Mouse (Mus musculus): ENCODE data around the gene Cdc26. TPM values are rescaled to one million over a fixed set of nuclear protein-coding genes. Genes with fewer than 3 reads are reported as not detected.

The Cdc26 gene
- polyA plus RNA-seq, 1 experiment: 54.3 TPM

DNA sequence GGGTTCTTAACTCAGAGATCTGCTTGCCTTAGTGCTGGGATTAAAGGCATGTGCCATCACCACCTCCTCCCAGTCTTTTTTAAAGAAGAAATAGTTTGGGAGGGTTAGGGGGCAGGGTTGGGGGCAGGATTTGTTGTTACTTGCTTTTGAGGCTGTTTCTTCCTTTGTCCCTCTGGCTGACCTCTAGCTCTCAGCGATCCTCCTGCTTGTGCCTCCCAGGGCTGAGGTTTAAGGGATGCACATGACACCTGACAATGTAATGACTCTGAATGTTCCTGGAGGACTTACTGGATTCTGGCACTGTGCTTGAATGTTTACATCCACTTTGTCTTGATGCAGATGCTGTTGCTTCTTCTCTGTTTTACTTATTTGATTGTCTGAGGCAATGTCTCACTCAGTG is 36.0 kb downstream of the Cdc26 start:
- H3K4me3 ChIP-seq (ENCODE audit: control insufficient read depth, insufficient read depth, low read length): no peak overlapping the region
- DNase-seq: no peak
- no peaks in the 10 kb centered on the region for H3K27me3 ChIP-seq (ENCODE audit: control insufficient read depth, insufficient read depth, low read length)
- TF ChIP-seq POLR2A (IDR thresholded peaks at IDR 0.05; ENCODE audit: control insufficient read depth, extremely low read depth, insufficient read depth, low read length, poor library complexity) (no peak), CTCF (IDR thresholded peaks at IDR 0.05; ENCODE audit: borderline replicate concordance, control insufficient read depth, extremely low read depth, insufficient read depth, low read length, poor library complexity) (no peak)
- WGBS: 92% methylated on average over 1 of the region's 1 CpGs
- H3K4me1 ChIP-seq (replicated peaks; ENCODE audit: control insufficient read depth, insufficient read depth, low read length): 0 out of 2 replicates have a peak, but pooled peaks cover 4% of the 10 kb centered on the region
- no peaks in the 10 kb centered on the region for H3K36me3 ChIP-seq (ENCODE audit: control insufficient read depth, insufficient read depth, low read length)
- H3K27ac ChIP-seq (ENCODE audit: control insufficient read depth, insufficient read depth, low read length): no peak overlapping the region

- Histone ChIP-seq H3K36me3 (ENCODE audit: control insufficient read depth, insufficient read depth, low read length) (no peaks in the 10 kb centered on the region), H3K4me1 (replicated peaks; ENCODE audit: control insufficient read depth, insufficient read depth, low read length) (0 out of 2 replicates have a peak, but pooled peaks cover 4% of the 10 kb centered on the region), H3K27me3 (ENCODE audit: control insufficient read depth, insufficient read depth, low read length) (no peaks in the 10 kb centered on the region), H3K27ac (ENCODE audit: control insufficient read depth, insufficient read depth, low read length) (no peak overlapping the region), H3K4me3 (ENCODE audit: control insufficient read depth, insufficient read depth, low read length) (no peak overlapping the region)
- DNase-seq: no peak
- WGBS: 90% methylated on average over 3 of the region's 3 CpGs
- TF ChIP-seq POLR2A (IDR thresholded peaks at IDR 0.05; ENCODE audit: control insufficient read depth, extremely low read depth, insufficient read depth, low read length, poor library complexity): no peak
- no peak for TF ChIP-seq CTCF (IDR thresholded peaks at IDR 0.05; ENCODE audit: borderline replicate concordance, control insufficient read depth, extremely low read depth, insufficient read depth, low read length, poor library complexity)
These were observed 39.4 kb downstream of the Cdc26 start for GRCm38 (mm10) chr4:62369091-62369490.

DNA sequence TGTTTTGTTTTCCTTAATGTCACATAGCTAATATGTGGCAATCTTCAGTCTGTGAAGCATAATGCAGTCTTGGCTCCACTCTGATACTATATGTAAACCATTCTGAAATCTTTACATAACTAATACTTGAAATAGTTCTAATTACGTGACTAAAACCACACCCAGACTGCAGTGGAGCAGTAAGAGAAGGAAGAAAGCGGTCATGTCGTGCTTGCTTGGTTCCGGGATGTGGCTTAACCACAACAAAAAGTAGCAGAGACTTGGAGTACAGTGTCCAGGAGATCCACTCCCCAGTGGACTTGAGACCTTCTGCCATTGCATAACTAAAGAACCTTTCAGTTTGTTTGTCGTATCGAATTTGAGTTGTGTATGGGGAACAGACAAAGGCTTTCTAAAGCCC is 40.9 kb downstream of the Cdc26 start:
- no peak overlapping the region for H3K4me3 ChIP-seq (ENCODE audit: control insufficient read depth, insufficient read depth, low read length)
- no peaks in the 10 kb centered on the region for H3K36me3 ChIP-seq (ENCODE audit: control insufficient read depth, insufficient read depth, low read length)
- WGBS: 48% methylated on average over 6 of the region's 6 CpGs
- H3K4me1 ChIP-seq (replicated peaks; ENCODE audit: control insufficient read depth, insufficient read depth, low read length): 0 out of 2 replicates have a peak, but pooled peaks cover 4% of the 10 kb centered on the region
- no peaks in the 10 kb centered on the region for H3K27me3 ChIP-seq (ENCODE audit: control insufficient read depth, insufficient read depth, low read length)
- no peak overlapping the region for H3K27ac ChIP-seq (ENCODE audit: control insufficient read depth, insufficient read depth, low read length)
- no peak for TF ChIP-seq CTCF (IDR thresholded peaks at IDR 0.05; ENCODE audit: borderline replicate concordance, control insufficient read depth, extremely low read depth, insufficient read depth, low read length, poor library complexity)
- TF ChIP-seq POLR2A (IDR thresholded peaks at IDR 0.05; ENCODE audit: control insufficient read depth, extremely low read depth, insufficient read depth, low read length, poor library complexity): no peak
- DNase-seq: no peak

GRCm38 (mm10) chr4:62366291-62366690 is 42.2 kb downstream of the Cdc26 start:
- no peak overlapping the region for H3K27ac ChIP-seq (ENCODE audit: control insufficient read depth, insufficient read depth, low read length)
- WGBS: 91% methylated on average over 4 of the region's 4 CpGs
- no peak for TF ChIP-seq POLR2A (IDR thresholded peaks at IDR 0.05; ENCODE audit: control insufficient read depth, extremely low read depth, insufficient read depth, low read length, poor library complexity)
- no peak for TF ChIP-seq CTCF (IDR thresholded peaks at IDR 0.05; ENCODE audit: borderline replicate concordance, control insufficient read depth, extremely low read depth, insufficient read depth, low read length, poor library complexity)
- no peaks in the 10 kb centered on the region for H3K27me3 ChIP-seq (ENCODE audit: control insufficient read depth, insufficient read depth, low read length)
- no peak overlapping the region for H3K4me3 ChIP-seq (ENCODE audit: control insufficient read depth, insufficient read depth, low read length)
- peaks cover 4% of the 10 kb centered on the region; the same call in 1 of the 2 replicates for H3K4me1 ChIP-seq (replicated peaks; ENCODE audit: control insufficient read depth, insufficient read depth, low read length)
- DNase-seq: no peak
- H3K36me3 ChIP-seq (ENCODE audit: control insufficient read depth, insufficient read depth, low read length): no peaks in the 10 kb centered on the region

DNA sequence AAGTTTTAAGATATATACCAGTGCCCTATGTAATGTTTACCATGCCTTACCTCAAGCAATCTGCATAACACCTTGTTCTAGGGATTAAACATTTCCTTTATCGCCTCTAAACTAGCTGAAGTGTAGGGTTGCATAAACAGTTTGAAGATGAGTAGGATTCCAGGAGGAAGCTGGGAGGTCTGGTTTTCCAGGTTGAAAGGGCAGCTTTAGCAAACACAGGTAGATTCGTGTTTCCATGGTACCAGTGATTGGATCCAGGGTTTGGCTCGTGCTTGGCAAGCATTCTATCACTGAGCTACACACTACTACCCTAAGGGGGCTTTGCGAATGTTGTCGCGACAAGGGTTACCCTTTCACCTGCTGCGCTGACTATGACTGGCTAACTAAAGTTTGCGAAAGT is 44.1 kb downstream of the Cdc26 start:
- H3K27me3 ChIP-seq (ENCODE audit: control insufficient read depth, insufficient read depth, low read length): no peaks in the 10 kb centered on the region

DNA sequence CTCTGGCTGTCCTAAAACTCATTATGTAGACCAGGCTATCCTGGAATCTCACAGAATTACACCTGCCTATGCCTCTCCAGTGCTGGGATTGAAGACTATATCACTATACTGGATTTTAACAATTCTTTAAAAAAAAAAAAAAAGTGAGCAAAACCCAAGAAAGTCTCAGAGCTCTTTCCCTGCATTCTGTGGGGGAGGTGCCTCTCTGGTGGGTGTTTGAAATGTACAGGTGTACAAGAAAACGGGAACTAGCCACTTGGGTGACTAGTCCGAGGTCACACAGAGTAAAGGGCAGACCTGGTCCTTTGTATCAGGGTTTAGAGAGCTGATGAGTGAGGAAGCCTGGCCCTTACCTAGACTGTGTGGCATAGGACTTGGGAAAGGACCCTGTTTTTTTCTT is 46.0 kb downstream of the Cdc26 start:
- Histone ChIP-seq H3K36me3 (ENCODE audit: control insufficient read depth, insufficient read depth, low read length) (no peaks in the 10 kb centered on the region), H3K27me3 (ENCODE audit: control insufficient read depth, insufficient read depth, low read length) (no peaks in the 10 kb centered on the region), H3K4me1 (replicated peaks; ENCODE audit: control insufficient read depth, insufficient read depth, low read length) (peaks cover 3% of the 10 kb centered on the region; the same call in 1 of the 2 replicates), H3K27ac (ENCODE audit: control insufficient read depth, insufficient read depth, low read length) (no peak overlapping the region), H3K4me3 (ENCODE audit: control insufficient read depth, insufficient read depth, low read length) (no peak overlapping the region)
- WGBS: 32% methylated on average over 2 of the region's 2 CpGs
- TF ChIP-seq POLR2A (IDR thresholded peaks at IDR 0.05; ENCODE audit: control insufficient read depth, extremely low read depth, insufficient read depth, low read length, poor library complexity) (no peak), CTCF (IDR thresholded peaks at IDR 0.05; ENCODE audit: borderline replicate concordance, control insufficient read depth, extremely low read depth, insufficient read depth, low read length, poor library complexity) (no peak)
- DNase-seq: no peak

More for the DNA sequence above, 44.1 kb downstream of the Cdc26 start:
- no peak for TF ChIP-seq CTCF (IDR thresholded peaks at IDR 0.05; ENCODE audit: borderline replicate concordance, control insufficient read depth, extremely low read depth, insufficient read depth, low read length, poor library complexity)
- no peak for TF ChIP-seq POLR2A (IDR thresholded peaks at IDR 0.05; ENCODE audit: control insufficient read depth, extremely low read depth, insufficient read depth, low read length, poor library complexity)
- H3K4me1 ChIP-seq (replicated peaks; ENCODE audit: control insufficient read depth, insufficient read depth, low read length): peaks cover 7% of the 10 kb centered on the region; the same call in 1 of the 2 replicates
- no peak for DNase-seq
- no peaks in the 10 kb centered on the region for H3K36me3 ChIP-seq (ENCODE audit: control insufficient read depth, insufficient read depth, low read length)
- WGBS: 95% methylated on average over 8 of the region's 8 CpGs
- no peak overlapping the region for H3K27ac ChIP-seq (ENCODE audit: control insufficient read depth, insufficient read depth, low read length)
- no peak overlapping the region for H3K4me3 ChIP-seq (ENCODE audit: control insufficient read depth, insufficient read depth, low read length)

DNA sequence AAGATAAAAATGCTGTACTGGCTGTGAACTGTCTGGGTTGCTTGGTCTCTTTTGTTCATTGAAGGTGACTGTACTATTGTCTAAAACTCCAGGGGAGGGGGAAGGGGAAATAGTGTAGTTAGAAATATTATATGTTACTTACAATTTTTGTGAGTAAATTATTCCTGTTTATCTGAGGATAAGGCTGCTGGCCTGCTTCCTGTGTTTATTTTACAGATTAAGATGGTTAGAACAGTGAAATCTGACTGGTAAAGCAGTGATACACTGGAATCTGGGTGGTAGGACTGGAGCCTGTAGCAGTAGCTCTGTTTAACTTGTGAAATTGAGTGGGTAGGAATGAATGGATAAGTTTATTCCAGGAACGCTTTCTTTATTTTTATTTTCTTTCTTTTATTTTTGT is 46.4 kb downstream of the Cdc26 start:
- WGBS: 93% methylated on average over 1 of the region's 1 CpGs
- DNase-seq: no peak
- Histone ChIP-seq H3K36me3 (ENCODE audit: control insufficient read depth, insufficient read depth, low read length) (no peaks in the 10 kb centered on the region), H3K4me1 (replicated peaks; ENCODE audit: control insufficient read depth, insufficient read depth, low read length) (peaks cover 3% of the 10 kb centered on the region; the same call in 1 of the 2 replicates), H3K27ac (ENCODE audit: control insufficient read depth, insufficient read depth, low read length) (no peak overlapping the region), H3K27me3 (ENCODE audit: control insufficient read depth, insufficient read depth, low read length) (no peaks in the 10 kb centered on the region), H3K4me3 (ENCODE audit: control insufficient read depth, insufficient read depth, low read length) (no peak overlapping the region)
- TF ChIP-seq POLR2A (IDR thresholded peaks at IDR 0.05; ENCODE audit: control insufficient read depth, extremely low read depth, insufficient read depth, low read length, poor library complexity) (no peak), CTCF (IDR thresholded peaks at IDR 0.05; ENCODE audit: borderline replicate concordance, control insufficient read depth, extremely low read depth, insufficient read depth, low read length, poor library complexity) (no peak)

Data from thymus, adult 2 months (tissue).